Mouse (Mus musculus) adrenal gland, postnatal 25 days (tissue): Measurements from ENCODE around the gene Yaf2. TPM values are rescaled to one million over a fixed set of nuclear protein-coding genes. Genes with fewer than 3 reads are reported as not detected.
"Not testable (repeated sequence)": the region's sequence is repeated elsewhere in the genome, so short reads cannot be mapped to it uniquely, and the experiment has no call there.

Source experiments
- DNase-seq: peaks from one replicate; pipeline ENCODE4 v3.0.0; 2021; ENCODE audit warnings: mixed read lengths
- long read RNA-seq: library from polyadenylated mRNA; stranded (forward); transcript quantifications from one replicate; pipeline ENCODE4 v2.0.0, GENCODE M21; 2021
- total RNA-seq: library from RNA; stranded (reverse); gene quantifications from 2 replicates; pipeline ENCODE4 v1.2.3, GENCODE M21; 2021

Gene Yaf2
- total RNA-seq = 36.5 and 42.2 TPM in 2 replicates
- long read RNA-seq, transcript Yaf2-201 (4 exons, 1,676 nt) = major isoform, 56 of 115 reads
- long read RNA-seq, transcript Yaf2-202 (5 exons, 1,870 nt) = minor isoform, 45 of 115 reads
- long read RNA-seq, partial matches to known transcripts = 13 of 115 reads
- long read RNA-seq, other reads (novel, unspliced or antisense) = 1 of 115 reads

GRCm38 (mm10) chr15:93336925-93337761 is at the start of gene Yaf2:
Gene Yaf2 (minus strand): TSS chr15:93336935.
- peak; percentile 91 for DNase-seq

DNA sequence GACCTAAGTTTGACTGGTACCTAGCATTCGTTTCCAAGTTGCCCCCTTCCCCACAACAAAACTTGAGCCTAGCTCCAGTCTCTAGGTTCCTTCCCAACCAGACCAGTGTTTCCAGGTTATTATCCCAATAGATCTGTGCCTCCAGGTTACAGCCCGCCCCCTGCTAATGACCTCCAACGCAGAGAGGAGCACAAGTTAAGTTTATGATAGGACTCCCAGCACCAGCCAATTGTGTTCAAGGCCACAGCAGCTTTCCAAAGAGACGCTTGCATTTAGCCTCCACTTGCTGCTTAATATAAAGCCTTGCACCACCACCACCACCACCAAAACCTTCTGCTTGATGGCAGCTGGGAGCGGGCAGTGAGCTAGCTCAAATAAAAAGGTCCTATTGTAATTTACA is 44.6 kb upstream of the Yaf2 start:
- DNase-seq = no peak

DNA sequence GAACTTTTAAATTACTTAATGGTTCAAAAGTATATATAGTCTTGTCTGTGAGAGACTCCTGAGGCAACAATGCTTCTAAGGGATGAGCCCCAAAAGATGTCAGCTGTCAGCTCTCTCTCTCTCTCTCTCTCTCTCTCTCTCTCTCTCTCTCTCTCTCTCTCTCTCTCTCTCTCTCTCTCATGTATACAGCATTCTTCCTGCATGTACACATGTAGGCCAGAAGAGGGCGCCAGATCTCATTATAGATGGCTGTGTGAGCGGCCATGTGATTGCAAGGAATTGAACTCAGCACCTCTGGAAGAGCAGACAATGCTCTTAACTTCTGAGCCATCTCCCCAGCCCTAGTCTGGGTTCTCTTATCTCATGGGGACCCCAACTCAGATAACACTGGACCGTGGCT is 42.4 kb upstream of the Yaf2 start:
- DNase-seq = no peak

DNA sequence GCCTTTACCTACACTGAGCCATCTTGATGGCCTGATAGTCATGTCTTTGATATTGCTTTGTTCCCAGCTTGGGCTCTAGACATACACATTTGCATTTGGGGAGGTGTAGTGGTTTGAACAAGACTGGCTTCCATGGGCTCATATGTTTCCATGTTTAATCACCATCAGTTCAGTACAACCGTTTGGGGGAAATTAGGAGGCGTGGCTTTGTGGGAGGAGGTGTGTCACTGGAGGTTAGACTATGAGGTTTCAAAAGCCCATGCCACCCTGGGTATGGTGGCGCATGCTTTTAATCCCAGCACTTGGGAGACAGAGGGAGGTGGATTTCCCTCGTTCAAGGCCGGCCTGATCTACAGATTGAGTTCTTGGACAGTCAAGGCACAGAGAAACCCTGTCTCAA is 39.0 kb upstream of the Yaf2 start:
- DNase-seq = no peak

DNA sequence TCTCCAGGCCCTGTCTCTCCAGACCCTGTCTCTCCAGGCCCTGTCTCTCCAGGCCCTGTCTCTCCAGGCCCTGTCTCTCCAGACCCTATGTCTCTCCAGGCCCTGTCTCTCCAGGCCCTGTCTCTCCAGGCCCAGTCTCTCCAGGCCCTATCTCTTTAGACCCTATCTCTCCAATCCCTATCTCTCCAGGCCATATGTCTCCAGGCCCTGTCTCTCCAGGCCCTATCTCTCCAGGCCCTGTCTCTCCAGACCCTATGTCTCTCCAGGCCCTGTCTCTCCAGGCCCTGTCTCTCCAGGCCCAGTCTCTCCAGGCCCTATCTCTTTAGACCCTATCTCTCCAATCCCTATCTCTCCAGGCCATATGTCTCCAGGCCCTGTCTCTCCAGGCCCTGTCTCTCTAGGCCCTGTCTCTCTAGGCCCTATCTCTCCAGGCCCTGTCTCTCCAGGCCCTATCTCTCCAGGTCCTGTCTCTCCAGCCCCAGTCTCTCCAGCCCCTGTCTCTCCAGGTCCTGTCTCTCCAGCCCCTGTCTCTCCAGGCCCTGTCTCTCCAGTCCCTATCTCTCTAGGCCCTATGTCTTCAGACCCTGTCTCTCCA is 35.9 kb upstream of the Yaf2 start:
- DNase-seq = not testable (repeated sequence)

GRCm38 (mm10) chr15:93371838-93372237 is 35.1 kb upstream of the Yaf2 start:
- DNase-seq = no peak

GRCm38 (mm10) chr15:93368558-93368957 is 31.8 kb upstream of the Yaf2 start:
- no peak for DNase-seq

- no peak for DNase-seq
Observed at GRCm38 (mm10) chr15:93365561-93365960, 28.8 kb upstream of the Yaf2 start.

- no peak for DNase-seq
Observed at GRCm38 (mm10) chr15:93358346-93359095, 21.8 kb upstream of the Yaf2 start.

- DNase-seq = no peak
Observed at GRCm38 (mm10) chr15:93340630-93341379, 4.1 kb upstream of the Yaf2 start.

- DNase-seq = no peak
Observed at GRCm38 (mm10) chr15:93336658-93336924, 144 bp downstream of the Yaf2 start.

DNA sequence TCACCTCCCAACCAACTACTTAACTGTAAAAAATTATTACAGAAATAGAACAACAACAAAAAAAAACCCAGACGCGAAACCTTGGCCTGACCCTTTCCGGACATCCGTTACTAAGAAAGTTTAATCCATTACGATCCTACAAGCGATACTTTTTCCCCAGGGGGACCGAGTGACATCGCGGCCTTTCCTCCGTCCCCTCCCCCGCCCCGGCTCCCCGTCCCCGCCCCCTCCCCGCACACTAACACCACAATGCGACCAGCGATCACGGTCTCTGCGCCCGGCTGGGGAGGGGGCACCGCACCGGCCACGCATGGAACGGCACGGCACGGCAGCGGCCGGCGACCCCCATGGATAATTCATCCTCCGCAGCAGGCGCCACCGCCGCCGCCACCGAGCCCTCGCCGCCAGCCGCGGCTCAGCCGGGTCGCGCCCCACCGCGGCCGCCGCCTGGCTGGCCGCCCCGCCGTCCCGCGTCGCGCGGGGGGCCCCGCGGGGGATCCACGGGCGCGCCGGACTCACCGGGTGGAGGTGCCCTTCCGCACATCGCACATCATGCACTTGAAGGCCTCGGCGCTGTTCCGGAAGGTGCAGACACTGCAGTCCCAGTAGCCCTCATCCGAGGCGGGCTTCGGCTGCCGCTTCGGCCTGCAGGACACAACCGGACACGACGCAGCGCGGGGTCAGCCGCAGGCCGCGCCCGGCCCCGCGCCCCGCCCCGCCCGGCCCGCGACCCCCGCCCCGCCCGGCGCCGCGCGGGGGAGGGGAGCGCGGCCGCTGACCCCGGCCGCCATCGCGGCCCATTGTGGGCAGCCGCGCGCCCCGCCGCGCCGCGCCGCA is 696 bp downstream of the Yaf2 start:
- peak; percentile 46 for DNase-seq

DNA sequence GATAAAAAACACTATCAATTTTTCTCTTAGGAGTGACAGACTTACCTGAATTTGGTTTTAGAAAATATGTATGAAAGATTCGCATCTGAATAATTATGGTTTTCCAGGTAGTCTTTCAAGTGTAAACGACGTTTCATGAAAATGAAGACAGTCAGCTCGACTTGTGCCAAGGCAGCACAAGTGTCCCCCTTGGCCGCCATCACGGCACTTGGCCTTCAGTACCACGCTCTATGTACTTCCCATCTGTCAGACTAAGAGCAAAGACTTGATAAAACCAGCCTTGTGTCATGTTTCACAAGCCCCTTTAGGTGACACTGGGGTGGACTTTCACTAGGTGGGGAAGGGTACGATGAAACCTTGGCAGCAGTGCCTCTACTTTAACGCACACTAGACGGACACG is 5.5 kb downstream of the Yaf2 start:
- no peak for DNase-seq

DNA sequence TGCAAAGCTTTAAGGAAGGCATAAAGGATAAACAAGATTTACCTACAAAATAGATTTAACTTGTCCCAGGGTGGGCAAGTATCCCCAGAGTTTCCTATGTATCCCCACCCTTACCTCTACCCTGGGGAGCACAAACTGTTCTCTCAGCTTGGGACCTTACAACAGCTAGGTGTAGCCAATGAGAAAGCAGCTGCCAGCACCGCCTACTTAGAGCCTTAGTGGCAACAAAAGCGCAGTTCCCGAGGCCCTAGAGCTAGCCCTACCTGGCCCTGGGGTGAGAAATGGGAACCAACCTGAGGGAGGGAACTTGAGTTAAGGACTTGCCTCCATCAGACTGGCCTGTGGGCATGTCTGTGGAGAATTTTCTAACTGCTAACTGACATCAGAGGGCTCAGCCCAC is 9.5 kb downstream of the Yaf2 start:
- no peak for DNase-seq

- no peak for DNase-seq
Observed at GRCm38 (mm10) chr15:93326651-93327050, 10.1 kb downstream of the Yaf2 start.

GRCm38 (mm10) chr15:93325360-93325759 is 11.4 kb downstream of the Yaf2 start:
- DNase-seq = no peak

GRCm38 (mm10) chr15:93318781-93319180 is 18.0 kb downstream of the Yaf2 start:
- no peak for DNase-seq

DNA sequence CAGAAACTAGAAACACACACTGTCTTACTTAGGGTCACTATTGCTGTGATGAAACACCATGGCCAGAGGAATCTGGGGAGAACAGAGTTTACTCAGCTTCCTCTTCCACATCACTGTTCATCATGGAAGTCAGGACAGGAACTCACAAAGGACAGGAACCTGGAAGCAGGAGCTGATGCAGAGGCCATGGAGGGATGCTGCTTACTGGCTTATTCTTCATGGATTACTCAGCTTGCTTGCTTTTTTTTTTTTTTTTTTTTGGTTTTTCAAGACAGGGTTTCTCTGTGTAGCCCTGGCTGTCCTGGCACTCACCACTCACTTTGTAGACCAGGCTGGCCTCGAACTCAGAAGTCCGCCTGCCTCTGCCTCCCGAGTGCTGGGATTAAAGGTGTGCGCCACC is 26.4 kb downstream of the Yaf2 start:
- DNase-seq = not testable (repeated sequence)

GRCm38 (mm10) chr15:93298197-93298596 is 38.5 kb downstream of the Yaf2 start:
- DNase-seq = no peak

- no peak for DNase-seq
Observed at GRCm38 (mm10) chr15:93294483-93294882, 42.3 kb downstream of the Yaf2 start.

DNA sequence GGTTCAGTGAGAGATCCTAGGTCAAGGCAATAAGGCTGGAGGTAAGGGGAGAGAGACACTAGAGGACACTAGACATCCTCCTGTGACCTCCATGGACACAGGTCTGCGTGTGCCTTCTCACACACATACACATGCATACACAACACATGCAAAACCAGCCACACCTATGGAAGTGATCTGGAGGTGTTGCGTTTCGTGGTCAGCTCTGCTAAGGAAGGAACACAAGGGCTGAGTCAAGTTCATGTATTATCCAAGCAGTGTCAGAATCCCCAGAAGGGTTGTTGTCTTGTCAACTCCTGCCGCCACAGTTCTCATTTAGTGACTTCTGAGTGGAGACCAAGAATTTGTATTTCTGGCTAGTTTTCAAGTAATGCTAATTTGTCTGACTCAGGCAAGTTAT is 48.4 kb downstream of the Yaf2 start:
- no peak for DNase-seq
